Mouse (Mus musculus) ES-E14 (cell line): ENCODE results near the gene Hdhd5. TPM values are rescaled to one million over a fixed set of nuclear protein-coding genes. Genes with fewer than 3 reads are reported as not detected.

Experiments
- DNase-seq: peaks from one replicate; pipeline ENCODE4 v3.0.0-alpha.2; 2013; ENCODE audit warnings: low read depth, low spot score
- H3K27ac ChIP-seq: 2 replicates; pipeline ENCODE4 v1.5.1; 2012; ENCODE audit warnings: low read depth, mild to moderate bottlenecking, low read length, moderate library complexity, mixed read lengths; ENCODE audit not compliant: poor library complexity, insufficient read depth, severe bottlenecking
- H3K36me3 ChIP-seq: 2 replicates; pipeline ENCODE4 v1.6.1; 2012; ENCODE audit warnings: mild to moderate bottlenecking, low read length, moderate library complexity, mixed read lengths; ENCODE audit not compliant: control insufficient read depth, poor library complexity, insufficient read depth, severe bottlenecking
- H3K4me1 ChIP-seq, 2 experiments: fragments of 150-350 bp in 1 of 2; sonication (generic) in 1 of 2; 2 replicates each; pipeline ENCODE4 v1.6.1; 2012; ENCODE audit warnings: low read length in 2 of 2, mild to moderate bottlenecking in 1 of 2, mixed read lengths in 1 of 2; ENCODE audit not compliant: control insufficient read depth in 2 of 2, insufficient read depth in 2 of 2, poor library complexity in 1 of 2
- H3K4me3 ChIP-seq, 2 experiments: fragments of 150-350 bp in 1 of 2; sonication (generic) in 1 of 2; 2 replicates each; pipeline ENCODE4 v1.5.1; 2012; ENCODE audit warnings: low read length in 2 of 2, low read depth in 1 of 2, mild to moderate bottlenecking in 1 of 2, mixed read lengths in 1 of 2; ENCODE audit not compliant: insufficient read depth in 1 of 2, poor library complexity in 1 of 2, severe bottlenecking in 1 of 2
- H3K9ac ChIP-seq: 2 replicates; pipeline ENCODE4 v1.6.1; 2012; ENCODE audit warnings: low read depth, mild to moderate bottlenecking, low read length, mixed read lengths; ENCODE audit not compliant: poor library complexity, insufficient read depth, severe bottlenecking
- H3K9me3 ChIP-seq: fragments of 150-350 bp; sonication (generic); 2 replicates; pipeline ENCODE4 v1.6.1; 2012; ENCODE audit warnings: low read depth, mild to moderate bottlenecking, low read length; ENCODE audit not compliant: control insufficient read depth, insufficient read depth
- CHD2 ChIP-seq: IDR thresholded peaks from 2 replicates; pipeline ENCODE4 v1.6.1; 2014; ENCODE audit warnings: mild to moderate bottlenecking, low read depth, low read length, inconsistent platforms
- HCFC1 ChIP-seq: IDR thresholded peaks from 2 replicates; pipeline ENCODE4 v1.6.1; 2012; ENCODE audit warnings: low read length, inconsistent platforms, borderline replicate concordance; ENCODE audit not compliant: insufficient read depth
- MAFK ChIP-seq: IDR thresholded peaks from 2 replicates; pipeline ENCODE4 v1.6.1; 2014; ENCODE audit warnings: mild to moderate bottlenecking, low read depth, low read length, inconsistent platforms; ENCODE audit not compliant: insufficient read depth
- ZC3H11A ChIP-seq: IDR thresholded peaks from 2 replicates; pipeline ENCODE4 v1.6.1; 2012; ENCODE audit warnings: low read depth, mild to moderate bottlenecking, inconsistent platforms, low read length, borderline replicate concordance
- ZNF384 ChIP-seq: IDR thresholded peaks from 2 replicates; pipeline ENCODE4 v1.6.1; 2012; ENCODE audit warnings: low read depth, low read length, inconsistent platforms
- in situ Hi-C, 2 experiments: fragments of 600-800 bp; cut with MboI; formaldehyde crosslinking; loops; one replicate each; pipeline ENCODE4 v1.15.1; 2025; ENCODE audit warnings: low sequenced_read_pairs in 2 of 2, inconsistent platforms in 1 of 2; ENCODE audit not compliant: unreplicated experiment in 2 of 2
- total RNA-seq: library from RNA; depleted of rRNA; stranded (reverse); fragments of 300-350 nt; gene quantifications from 2 replicates; pipeline ENCODE4 v1.2.3, GENCODE M21; 2012

The Hdhd5 gene
- total RNA-seq, 1 experiment, result 27.4 TPM

GRCm38 (mm10) chr6:120465393-120465792 lies 65.7 kb downstream of the Hdhd5 start:
- no peak for TF ChIP-seq HCFC1
- no peak for TF ChIP-seq CHD2
- TF ChIP-seq ZC3H11A, result no peak
- TF ChIP-seq ZNF384, result no peak
- no peak for TF ChIP-seq MAFK
- H3K9me3 ChIP-seq, result no peaks in the 10 kb centered on the region

GRCm38 (mm10) chr6:120464406-120464939 lies 66.6 kb downstream of the Hdhd5 start:
- H3K4me1 ChIP-seq, result peaks cover 0 to 5% of the 10 kb centered on the region in 2 experiments; a peak in 2 of 4 replicates
- no peaks in the 10 kb centered on the region for H3K9me3 ChIP-seq
- no peak overlapping the region for H3K9ac ChIP-seq
- H3K27ac ChIP-seq, result no peak overlapping the region
- no peaks in the 10 kb centered on the region for H3K36me3 ChIP-seq
- DNase-seq, result no peak
- peak overlapping the region in 1 of 2 experiments; percentile 74; a peak in 1 of 4 replicates for H3K4me3 ChIP-seq
- in situ Hi-C loops, result no loop called here
- TF ChIP-seq CHD2, result no peak
- no peak for TF ChIP-seq ZNF384
- TF ChIP-seq MAFK, result no peak
- TF ChIP-seq HCFC1, result no peak
- no peak for TF ChIP-seq ZC3H11A

More at GRCm38 (mm10) chr6:120465393-120465792, 65.7 kb downstream of the Hdhd5 start:
- H3K27ac ChIP-seq, result no peak overlapping the region
- peaks cover 0 to 5% of the 10 kb centered on the region in 2 experiments; a peak in 2 of 4 replicates for H3K4me1 ChIP-seq
- no peak for DNase-seq
- H3K9ac ChIP-seq, result no peak overlapping the region
- no peak overlapping the region for H3K4me3 ChIP-seq
- H3K36me3 ChIP-seq, result no peaks in the 10 kb centered on the region
- in situ Hi-C loops, result no loop called here

GRCm38 (mm10) chr6:120463884-120464283 lies 67.2 kb downstream of the Hdhd5 start:
- in situ Hi-C loops, result no loop called here
- no peaks in the 10 kb centered on the region for H3K9me3 ChIP-seq
- no peak overlapping the region for H3K27ac ChIP-seq
- H3K36me3 ChIP-seq, result no peaks in the 10 kb centered on the region
- DNase-seq, result no peak
- H3K9ac ChIP-seq, result no peak overlapping the region; the same call in 1 of the 2 replicates
- peaks cover 0 to 5% of the 10 kb centered on the region in 2 experiments; a peak in 2 of 4 replicates for H3K4me1 ChIP-seq
- H3K4me3 ChIP-seq, result peak overlapping the region; percentile 74 to 75
- TF ChIP-seq CHD2 (no peak), ZNF384 (no peak), HCFC1 (no peak), MAFK (no peak)

GRCm38 (mm10) chr6:120463086-120463871 lies 67.8 kb downstream of the Hdhd5 start, which contains the start of gene Il17ra:
TSS of gene Il17ra (plus strand) at chr6:120463247.
- peak within 1 kb of the TSS; percentile 69 for H3K9ac ChIP-seq
- in situ Hi-C loops, result no loop called here
- H3K9me3 ChIP-seq, result no peaks in the 10 kb centered on the region
- no peak within 1 kb of the TSS for H3K27ac ChIP-seq
- peak; percentile 60 for DNase-seq
- TF ChIP-seq MAFK, result no peak
- peaks cover 0 to 5% of the 10 kb centered on the region in 2 experiments; a peak in 2 of 4 replicates for H3K4me1 ChIP-seq
- no peaks in the 10 kb centered on the region for H3K36me3 ChIP-seq
- peak within 1 kb of the TSS; percentile 74 to 75 for H3K4me3 ChIP-seq
